Mouse (Mus musculus) MEL (cell line): ENCODE data around the gene Krt79. TPM values are rescaled to one million over a fixed set of nuclear protein-coding genes. Genes with fewer than 3 reads are reported as not detected.

Source experiments
- DNase-seq: peaks from one replicate; pipeline ENCODE4 v3.0.0; 2011; ENCODE audit warnings: low read depth, low spot score
- H3K27ac ChIP-seq: 2 replicates; pipeline ENCODE4 v1.5.1; 2012; ENCODE audit warnings: low read depth, mild to moderate bottlenecking, control low read depth, low read length, moderate library complexity; ENCODE audit not compliant: control insufficient read depth
- H3K27me3 ChIP-seq, 2 experiments: fragments of 150-350 bp in 1 of 2; sonication (generic) in 1 of 2; 2 replicates each; pipeline ENCODE4 v1.6.1; 2012; ENCODE audit warnings: low read length in 2 of 2, mild to moderate bottlenecking in 2 of 2, improper control_type of control experiment in 1 of 2, moderate library complexity in 1 of 2; ENCODE audit not compliant: insufficient read depth in 2 of 2, control insufficient read depth in 1 of 2
- H3K36me3 ChIP-seq, 2 experiments: 2 replicates each; pipeline ENCODE4 v1.6.1; 2012 to 2014; ENCODE audit warnings: low read length in 2 of 2, improper control_type of control experiment in 1 of 2, inconsistent platforms in 1 of 2, mild to moderate bottlenecking in 1 of 2; ENCODE audit not compliant: insufficient read depth in 2 of 2, control insufficient read depth in 1 of 2
- H3K4me1 ChIP-seq, 2 experiments: fragments of 150-350 bp in 1 of 2; sonication (generic) in 1 of 2; 2 replicates each; pipeline ENCODE4 v1.6.1; 2012; ENCODE audit warnings: low read length in 2 of 2, improper control_type of control experiment in 1 of 2, mild to moderate bottlenecking in 1 of 2; ENCODE audit not compliant: insufficient read depth in 2 of 2, control insufficient read depth in 1 of 2
- H3K4me3 ChIP-seq, 2 experiments: fragments of 150-350 bp in 1 of 2; sonication (generic) in 1 of 2; 2 replicates each; pipeline ENCODE4 v1.5.1; 2012; ENCODE audit warnings: low read depth in 2 of 2, low read length in 2 of 2, mild to moderate bottlenecking in 2 of 2, moderate library complexity in 2 of 2, control low read depth in 1 of 2, improper control_type of control experiment in 1 of 2; ENCODE audit not compliant: control insufficient read depth in 1 of 2, insufficient read depth in 1 of 2
- H3K79me2 ChIP-seq: 2 replicates; pipeline ENCODE4 v1.6.1; 2012; ENCODE audit warnings: mild to moderate bottlenecking, low read length, moderate library complexity; ENCODE audit not compliant: control insufficient read depth, poor library complexity, insufficient read depth
- H3K9ac ChIP-seq: 2 replicates; pipeline ENCODE4 v1.6.1; 2012; ENCODE audit warnings: low read depth, mild to moderate bottlenecking, control low read depth, low read length, moderate library complexity; ENCODE audit not compliant: control insufficient read depth, poor library complexity, severe bottlenecking
- H3K9me3 ChIP-seq: fragments of 150-350 bp; sonication (generic); replicated peaks from 2 replicates; pipeline ENCODE4 v1.6.1; 2012; ENCODE audit warnings: mild to moderate bottlenecking, low read length, improper control_type of control experiment, moderate library complexity; ENCODE audit not compliant: insufficient read depth
- BHLHE40 ChIP-seq: IDR thresholded peaks from 2 replicates; pipeline ENCODE4 v1.6.1; 2012; ENCODE audit warnings: low read depth, mild to moderate bottlenecking, inconsistent platforms, low read length, improper control_type of control experiment, borderline replicate concordance
- CHD2 ChIP-seq: IDR thresholded peaks from 2 replicates; pipeline ENCODE4 v1.6.1; 2011; ENCODE audit warnings: low read length, improper control_type of control experiment
- E2F4 ChIP-seq: IDR thresholded peaks from 2 replicates; pipeline ENCODE4 v1.6.1; 2011; ENCODE audit warnings: low read depth, low read length, improper control_type of control experiment, borderline replicate concordance
- ELF1 ChIP-seq: IDR thresholded peaks from 2 replicates; pipeline ENCODE4 v1.6.1; 2014; ENCODE audit warnings: low read depth, mild to moderate bottlenecking, inconsistent platforms, low read length, improper control_type of control experiment, moderate library complexity
- GATA1 ChIP-seq: IDR thresholded peaks from 2 replicates; pipeline ENCODE4 v1.6.1; 2011; ENCODE audit warnings: low read depth, low read length, improper control_type of control experiment
- MAZ ChIP-seq: IDR thresholded peaks from 2 replicates; pipeline ENCODE4 v1.6.1; 2012; ENCODE audit warnings: low read depth, mild to moderate bottlenecking, inconsistent platforms, low read length, improper control_type of control experiment
- MEF2A ChIP-seq: IDR thresholded peaks from 2 replicates; pipeline ENCODE4 v1.6.1; 2014; ENCODE audit warnings: low read depth, mild to moderate bottlenecking, inconsistent platforms, low read length, improper control_type of control experiment; ENCODE audit not compliant: poor library complexity, insufficient replicate concordance, severe bottlenecking; ENCODE audit errors: extremely low read depth
- MYB ChIP-seq: IDR thresholded peaks from 2 replicates; pipeline ENCODE4 v1.6.1; 2011; ENCODE audit warnings: mild to moderate bottlenecking, low read depth, low read length, improper control_type of control experiment
- POLR2AphosphoS5 ChIP-seq: IDR thresholded peaks from 2 replicates; pipeline ENCODE4 v1.6.1; 2012; ENCODE audit warnings: low read depth, borderline replicate concordance, mild to moderate bottlenecking, inconsistent platforms, low read length, moderate library complexity, mixed read lengths
- RCOR1 ChIP-seq: IDR thresholded peaks from 2 replicates; pipeline ENCODE4 v1.6.1; 2012; ENCODE audit warnings: low read depth, mild to moderate bottlenecking, inconsistent platforms, low read length, improper control_type of control experiment
- SIN3A ChIP-seq: IDR thresholded peaks from 2 replicates; pipeline ENCODE4 v1.6.1; 2012; ENCODE audit warnings: low read length, improper control_type of control experiment, inconsistent platforms
- TBP ChIP-seq: IDR thresholded peaks from 2 replicates; pipeline ENCODE4 v1.8.0; 2011; ENCODE audit warnings: low read depth, low read length, improper control_type of control experiment
- UBTF ChIP-seq: IDR thresholded peaks from 2 replicates; pipeline ENCODE4 v1.6.1; 2012; ENCODE audit warnings: low read depth, mild to moderate bottlenecking, inconsistent platforms, low read length, improper control_type of control experiment, moderate library complexity, borderline replicate concordance; ENCODE audit not compliant: insufficient read depth
- ZC3H11A ChIP-seq: IDR thresholded peaks from 2 replicates; pipeline ENCODE4 v1.6.1; 2012; ENCODE audit warnings: low read depth, mild to moderate bottlenecking, inconsistent platforms, low read length, improper control_type of control experiment
- polyA plus RNA-seq, 2 experiments: library from polyadenylated mRNA; stranded (reverse) in 1 of 2; unstranded in 1 of 2; fragments of >175 nt in 1 of 2; fragments of >200 nt in 1 of 2; gene quantifications; 2 replicates each; pipeline versions ENCODE4 v1.2.1 to v1.2.4; 2012; ENCODE audit warnings: low replicate concordance in 2 of 2, low read depth in 1 of 2; ENCODE audit not compliant: insufficient read length in 2 of 2, insufficient read depth in 1 of 2, missing spikeins in 1 of 2
- total RNA-seq: library from RNA; depleted of rRNA; stranded (reverse); fragments of 300-350 nt; gene quantifications from 2 replicates; pipeline ENCODE4 v1.2.3, GENCODE M21; 2012

Gene Krt79
- total and polyA plus RNA-seq, 3 experiments: not detected

GRCm38 (mm10) chr15:101929087-101929486 is 11.0 kb downstream of the Krt79 start:
- H3K4me1 ChIP-seq: no peaks in the 10 kb centered on the region
- H3K9ac ChIP-seq: no peak overlapping the region
- DNase-seq: no peak
- H3K27me3 ChIP-seq: no peaks in the 10 kb centered on the region; a peak in 1 of 4 replicates
- no peak overlapping the region for H3K27ac ChIP-seq
- no peak for TF ChIP-seq CHD2
- TF ChIP-seq MAZ: no peak
- TF ChIP-seq POLR2AphosphoS5: no peak
- no peak for TF ChIP-seq ZC3H11A
- TF ChIP-seq MEF2A: no peak
- no peak for TF ChIP-seq MYB
- TF ChIP-seq UBTF: no peak
- H3K9me3 ChIP-seq: no peaks in the 10 kb centered on the region
- no peaks in the 10 kb centered on the region for H3K36me3 ChIP-seq
- no peaks in the 10 kb centered on the region for H3K79me2 ChIP-seq
- no peak overlapping the region for H3K4me3 ChIP-seq

GRCm38 (mm10) chr15:101927340-101928080 is 12.6 kb downstream of the Krt79 start:
- Histone ChIP-seq H3K36me3 (no peaks in the 10 kb centered on the region), H3K9me3 (no peaks in the 10 kb centered on the region), H3K9ac (no peak overlapping the region)
- TF ChIP-seq RCOR1: no peak
- TF ChIP-seq ELF1: no peak
- TF ChIP-seq TBP: no peak
- TF ChIP-seq ZC3H11A: no peak
- no peak for TF ChIP-seq POLR2AphosphoS5
- TF ChIP-seq E2F4: no peak
- TF ChIP-seq GATA1: no peak
- no peak for TF ChIP-seq BHLHE40
- no peak for TF ChIP-seq CHD2
- TF ChIP-seq MEF2A: no peak
- TF ChIP-seq SIN3A: no peak
- TF ChIP-seq, all 39 proteins: peak for 0
- Histone ChIP-seq H3K27me3 (no peaks in the 10 kb centered on the region; a peak in 1 of 4 replicates), H3K79me2 (no peaks in the 10 kb centered on the region), H3K4me3 (no peak overlapping the region), H3K27ac (no peak overlapping the region), H3K4me1 (no peaks in the 10 kb centered on the region)
- DNase-seq: no peak
